Mouse (Mus musculus) intestine, embryonic 16.5 days (tissue): ENCODE results near the gene Tsfm. TPM values are rescaled to one million over a fixed set of nuclear protein-coding genes. Genes with fewer than 3 reads are reported as not detected.

Experiments used
- ATAC-seq: fragments of 200-750 bp; cut with Nextera tagmentation; 2 replicates; pipeline ENCODE4 v1.8.0; 2017; ENCODE audit warnings: moderate TSS enrichment, moderate library complexity
- H3K27ac ChIP-seq: fragments of 300-500 bp; sonication (generic); 2 replicates; pipeline ENCODE4 v1.5.1; 2014; ENCODE audit warnings: mild to moderate bottlenecking, low read length
- H3K27me3 ChIP-seq: fragments of 300-500 bp; sonication (generic); replicated peaks from 2 replicates; pipeline ENCODE4 v1.6.1; 2014; ENCODE audit warnings: low read length, control low read depth, mixed read lengths; ENCODE audit not compliant: control insufficient read depth, insufficient read depth
- H3K36me3 ChIP-seq: fragments of 300-500 bp; sonication (generic); 2 replicates; pipeline ENCODE4 v1.6.1; 2014; ENCODE audit warnings: low read length, control low read depth; ENCODE audit not compliant: control insufficient read depth, insufficient read depth
- H3K4me1 ChIP-seq: fragments of 300-500 bp; sonication (generic); 2 replicates; pipeline ENCODE4 v1.6.1; 2014; ENCODE audit warnings: low read length, control low read depth, mixed read lengths; ENCODE audit not compliant: control insufficient read depth, insufficient read depth
- H3K4me2 ChIP-seq: fragments of 300-500 bp; sonication (generic); 2 replicates; pipeline ENCODE4 v1.6.1; 2014; ENCODE audit warnings: low read depth, low read length, control low read depth
- H3K4me3 ChIP-seq: fragments of 300-500 bp; sonication (generic); 2 replicates; pipeline ENCODE4 v1.5.1; 2014; ENCODE audit warnings: mild to moderate bottlenecking, low read length
- H3K9ac ChIP-seq: fragments of 300-500 bp; sonication (generic); 2 replicates; pipeline ENCODE4 v1.6.1; 2014; ENCODE audit warnings: low read depth, low read length
- H3K9me3 ChIP-seq: fragments of 300-500 bp; sonication (generic); 2 replicates; pipeline ENCODE4 v1.6.1; 2016; ENCODE audit warnings: low read length, control low read depth; ENCODE audit not compliant: control insufficient read depth
- WGBS: fragments of 180-500 bp; shearing (Covaris S2); extraction: QIAGEN DNeasy Blood & Tissue Kit; methylation state at CpG from one replicate; pipeline ENCODE4 v1.1.7; 2014; 5-methylcytosine and 5-hydroxymethylcytosine counted together
- polyA plus RNA-seq: library from polyadenylated mRNA; unstranded; fragments of >200 nt; fragmentation: Nextera tagmentation; extraction: Ambion mirVana; gene quantifications from 2 replicates; pipeline ENCODE4 v1.2.1, GENCODE M21; 2015

The Tsfm gene
- polyA plus RNA-seq, 1 experiment from 2014 or later, result 100 TPM

- H3K27ac ChIP-seq, result no peak within 1 kb of the TSS
- H3K9me3 ChIP-seq, result no peaks in the 10 kb centered on the region
- 79% methylated on average over 5 of the region's 5 CpGs for WGBS
Measured at GRCm38 (mm10) chr10:127000529-127000928, 30.1 kb downstream of the Tsfm start, which contains the start of gene Avil. Gene Avil (plus strand): TSS chr10:127000709.

GRCm38 (mm10) chr10:126997340-126998113, 33.1 kb downstream of the Tsfm start:
- Histone ChIP-seq H3K27me3 (no peaks in the 10 kb centered on the region), H3K36me3 (peaks cover 34% of the 10 kb centered on the region), H3K9me3 (no peaks in the 10 kb centered on the region), H3K4me2 (no peak overlapping the region), H3K9ac (no peak overlapping the region), H3K4me1 (peaks cover 7% of the 10 kb centered on the region), H3K27ac (no peak overlapping the region), H3K4me3 (no peak overlapping the region)
- 61% methylated on average over 13 of the region's 13 CpGs for WGBS
- no peak for ATAC-seq

More at GRCm38 (mm10) chr10:127000529-127000928, 30.1 kb downstream of the Tsfm start, which contains the start of gene Avil:
- ATAC-seq, result peak; percentile 15; the same call in 1 of the 2 replicates
- Histone ChIP-seq H3K4me1 (peaks cover 7% of the 10 kb centered on the region), H3K4me2 (no peak within 1 kb of the TSS), H3K36me3 (peaks cover 11% of the 10 kb centered on the region), H3K27me3 (no peaks in the 10 kb centered on the region), H3K4me3 (no peak within 1 kb of the TSS), H3K9ac (no peak within 1 kb of the TSS)

GRCm38 (mm10) chr10:126993621-126994020, 37.0 kb downstream of the Tsfm start:
- peaks cover 21% of the 10 kb centered on the region for H3K4me1 ChIP-seq
- 87% methylated on average over 3 of the region's 3 CpGs for WGBS
- peaks cover 35% of the 10 kb centered on the region for H3K36me3 ChIP-seq
- no peak overlapping the region for H3K9ac ChIP-seq
- no peaks in the 10 kb centered on the region for H3K27me3 ChIP-seq
- H3K27ac ChIP-seq, result no peak overlapping the region
- H3K4me2 ChIP-seq, result no peak overlapping the region
- ATAC-seq, result no peak
- H3K9me3 ChIP-seq, result no peaks in the 10 kb centered on the region
- H3K4me3 ChIP-seq, result no peak overlapping the region

GRCm38 (mm10) chr10:126991676-126992075, 39.0 kb downstream of the Tsfm start:
- Histone ChIP-seq H3K27ac (no peak overlapping the region), H3K4me1 (peaks cover 40% of the 10 kb centered on the region), H3K9me3 (no peaks in the 10 kb centered on the region), H3K36me3 (peaks cover 29% of the 10 kb centered on the region), H3K27me3 (no peaks in the 10 kb centered on the region), H3K9ac (0 out of 2 replicates have a peak overlapping the region, but pooled peaks have one; percentile 2), H3K4me3 (no peak overlapping the region), H3K4me2 (no peak overlapping the region)
- 40% methylated on average over 3 of the region's 3 CpGs for WGBS
- ATAC-seq, result no peak

GRCm38 (mm10) chr10:126990313-126991056, 40.2 kb downstream of the Tsfm start:
- Histone ChIP-seq H3K4me2 (0 out of 2 replicates have a peak overlapping the region, but pooled peaks have one; percentile 10), H3K4me3 (no peak overlapping the region), H3K36me3 (peaks cover 26% of the 10 kb centered on the region), H3K4me1 (peaks cover 52% of the 10 kb centered on the region), H3K27ac (peak overlapping the region; percentile 31; the same call in 1 of the 2 replicates), H3K27me3 (no peaks in the 10 kb centered on the region), H3K9me3 (no peaks in the 10 kb centered on the region), H3K9ac (no peak overlapping the region)
- peak; percentile 82 for ATAC-seq
- 53% methylated on average over 7 of the region's 7 CpGs for WGBS

GRCm38 (mm10) chr10:126988513-126989165, 42.0 kb downstream of the Tsfm start:
- H3K4me3 ChIP-seq, result no peak overlapping the region
- H3K9ac ChIP-seq, result peak overlapping the region; percentile 43; the same call in 1 of the 2 replicates
- peaks cover 69% of the 10 kb centered on the region for H3K4me1 ChIP-seq
- no peak overlapping the region for H3K4me2 ChIP-seq
- no peaks in the 10 kb centered on the region for H3K9me3 ChIP-seq
- H3K27ac ChIP-seq, result peak overlapping the region; percentile 23
- 39% methylated on average over 5 of the region's 5 CpGs for WGBS
- H3K36me3 ChIP-seq, result peaks cover 10% of the 10 kb centered on the region; the same call in 1 of the 2 replicates
- ATAC-seq, result no peak
- no peaks in the 10 kb centered on the region for H3K27me3 ChIP-seq

- WGBS, result 51% methylated on average over 8 of the region's 8 CpGs
- Histone ChIP-seq H3K27me3 (no peaks in the 10 kb centered on the region), H3K27ac (peak overlapping the region; percentile 86), H3K9ac (peak overlapping the region; percentile 42), H3K4me1 (peaks cover 81% of the 10 kb centered on the region), H3K9me3 (no peaks in the 10 kb centered on the region), H3K36me3 (peaks cover 3% of the 10 kb centered on the region; the same call in 1 of the 2 replicates), H3K4me2 (peak overlapping the region; percentile 8; the same call in 1 of the 2 replicates), H3K4me3 (no peak overlapping the region)
- no peak for ATAC-seq
Measured at GRCm38 (mm10) chr10:126987183-126988118, 43.2 kb downstream of the Tsfm start.

- ATAC-seq, result peak; percentile 60
- Histone ChIP-seq H3K4me3 (no peak overlapping the region), H3K9ac (peak overlapping the region; percentile 42)
Measured at GRCm38 (mm10) chr10:126986541-126986961, 44.1 kb downstream of the Tsfm start.

More at GRCm38 (mm10) chr10:126986541-126986961, 44.1 kb downstream of the Tsfm start:
- Histone ChIP-seq H3K36me3 (no peaks in the 10 kb centered on the region; the same call in 1 of the 2 replicates), H3K9me3 (no peaks in the 10 kb centered on the region), H3K27me3 (no peaks in the 10 kb centered on the region), H3K4me2 (peak overlapping the region; percentile 18), H3K4me1 (peaks cover 90% of the 10 kb centered on the region), H3K27ac (peak overlapping the region; percentile 86)
- 47% methylated on average over 4 of the region's 4 CpGs for WGBS
